Mouse (Mus musculus) C2C12 (cell line): ENCODE measurements at regions not wholly inside any gene's neighbourhood (a gene's known extent, or its start where the extent isn't known, plus 50 kb on each side); places are given as distances from the start of the nearest gene placed in this dataset.

Experiments used
- CTCF ChIP-seq: IDR thresholded peaks from one replicate; pipeline ENCODE4 v1.5.1; 2011; ENCODE audit not compliant: control insufficient read depth, insufficient read depth, insufficient read length
- MAX ChIP-seq: IDR thresholded peaks from one replicate; pipeline ENCODE4 v1.6.1; 2011; ENCODE audit warnings: mild to moderate bottlenecking, control low read depth
- MYOD1 ChIP-seq: IDR thresholded peaks from one replicate; pipeline ENCODE4 v1.6.1; 2011; ENCODE audit warnings: low read depth; ENCODE audit not compliant: control insufficient read depth, insufficient read length

DNA sequence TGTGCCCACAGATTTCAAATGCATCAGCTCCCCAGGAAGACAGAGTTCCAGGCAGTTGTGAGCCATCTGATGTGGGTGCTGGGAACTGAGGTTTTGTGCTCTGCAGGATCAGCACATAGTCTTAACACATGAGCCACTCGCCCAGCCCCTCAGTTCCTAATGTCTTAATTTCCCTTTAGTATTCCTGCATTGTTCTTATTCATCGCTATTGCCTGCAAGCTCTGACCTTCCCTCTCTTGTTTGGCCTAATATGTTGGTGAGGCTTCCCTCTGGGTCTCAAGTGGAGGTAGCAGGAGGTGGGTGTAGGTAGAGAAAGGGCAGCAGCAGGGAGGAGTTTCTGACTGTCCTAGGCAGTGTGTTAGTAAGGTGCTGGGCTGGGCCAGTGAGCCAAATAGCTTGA, 132.1 kb downstream of the Fam174b start:
- no peak for TF ChIP-seq MYOD1
- TF ChIP-seq CTCF = no peak
- no peak for TF ChIP-seq MAX
